Mouse (Mus musculus): ENCODE measurements around the gene Pde7b. TPM values are rescaled to one million over a fixed set of nuclear protein-coding genes. Genes with fewer than 3 reads are reported as not detected.

Gene Pde7b
- total and polyA plus RNA-seq, 3 experiments = 0.22 TPM; not detected in 2

DNA sequence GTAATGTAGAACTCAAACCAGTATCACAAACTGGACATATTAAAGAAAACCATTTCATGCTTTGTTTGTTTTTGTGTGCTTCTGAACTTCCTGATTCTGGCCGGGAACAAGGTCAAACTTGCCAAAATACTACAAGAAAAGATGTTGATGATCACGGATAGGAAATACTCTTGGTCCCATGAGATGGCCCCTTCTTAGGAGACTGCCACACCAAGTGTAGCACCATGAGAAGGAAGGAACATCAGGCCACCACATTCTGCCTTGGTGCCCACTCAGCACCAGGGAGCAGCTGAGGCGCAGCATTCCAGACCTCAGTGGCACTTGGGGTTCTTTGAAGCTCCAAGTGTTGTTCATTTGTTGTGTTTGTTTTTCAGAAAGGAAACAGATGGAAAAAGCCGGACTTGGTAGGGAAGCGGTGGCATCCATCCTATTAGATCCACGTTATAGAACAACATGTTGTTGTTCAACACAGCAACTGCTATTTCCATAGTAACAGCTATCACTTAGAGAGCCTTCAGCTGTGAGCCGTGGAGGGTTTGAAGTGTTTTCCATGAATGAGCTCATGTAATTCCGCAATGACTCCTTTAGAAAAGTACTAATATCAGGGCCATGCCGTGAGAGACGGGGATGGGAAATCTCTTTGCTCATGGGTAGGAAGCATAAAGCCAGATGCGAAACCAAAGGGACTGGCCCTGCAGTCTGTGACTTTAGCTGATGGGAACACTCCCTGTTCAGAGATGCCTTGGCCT is 232.5 kb downstream of the Pde7b start:
- Histone ChIP-seq H3K4me3 (ENCODE audit: low read depth, low read length) (no peak overlapping the region), H3K9me3 (replicated peaks) (no peaks in the 10 kb centered on the region), H3K4me1 (ENCODE audit: insufficient read depth, low read depth, low read length) (peaks cover 2% of the 10 kb centered on the region), H3K27me3 (ENCODE audit: insufficient read depth, low read length) (peaks cover 3% of the 10 kb centered on the region; the same call in 1 of the 2 replicates), H3K36me3 (replicated peaks) (no peaks in the 10 kb centered on the region)
- no peak for TF ChIP-seq GATA2 (IDR thresholded peaks at IDR 0.05; ENCODE audit: borderline replicate concordance, low read depth, low read length)
- TF ChIP-seq POLR2AphosphoS5 (IDR thresholded peaks at IDR 0.05; ENCODE audit: insufficient replicate concordance, low read depth, low read length) = no peak
- TF ChIP-seq GATA1 (IDR thresholded peaks at IDR 0.05; ENCODE audit: borderline replicate concordance, low read length) = no peak
- no peak for TF ChIP-seq CTCF (IDR thresholded peaks at IDR 0.05; ENCODE audit: low read depth, low read length)
- no peak for TF ChIP-seq TAL1 (conservative IDR thresholded peaks at IDR 0.05; ENCODE audit: low read depth, low read length)
- DNase-seq (ENCODE audit: low spot score) = no peak
- no peak for ATAC-seq (ENCODE audit: extremely low read depth, insufficient number of reproducible peaks, low FRiP score, poor library complexity, severe bottlenecking)

- Histone ChIP-seq H3K4me3 (ENCODE audit: low read depth, low read length) (no peak overlapping the region), H3K9me3 (replicated peaks) (no peaks in the 10 kb centered on the region), H3K36me3 (replicated peaks) (no peaks in the 10 kb centered on the region), H3K4me1 (ENCODE audit: insufficient read depth, low read depth, low read length) (peaks cover 2% of the 10 kb centered on the region), H3K27me3 (ENCODE audit: insufficient read depth, low read length) (peaks cover 7% of the 10 kb centered on the region; the same call in 1 of the 2 replicates)
- DNase-seq (ENCODE audit: low spot score) (no peak), ATAC-seq (ENCODE audit: extremely low read depth, insufficient number of reproducible peaks, low FRiP score, poor library complexity, severe bottlenecking) (no peak)
- no peak for TF ChIP-seq TAL1 (conservative IDR thresholded peaks at IDR 0.05; ENCODE audit: low read depth, low read length)
- no peak for TF ChIP-seq GATA1 (IDR thresholded peaks at IDR 0.05; ENCODE audit: borderline replicate concordance, low read length)
- no peak for TF ChIP-seq CTCF (IDR thresholded peaks at IDR 0.05; ENCODE audit: low read depth, low read length)
- TF ChIP-seq GATA2 (IDR thresholded peaks at IDR 0.05; ENCODE audit: borderline replicate concordance, low read depth, low read length) = no peak
- TF ChIP-seq POLR2AphosphoS5 (IDR thresholded peaks at IDR 0.05; ENCODE audit: insufficient replicate concordance, low read depth, low read length) = no peak
Measured at GRCm38 (mm10) chr10:20490775-20491174, 234.1 kb downstream of the Pde7b start.

DNA sequence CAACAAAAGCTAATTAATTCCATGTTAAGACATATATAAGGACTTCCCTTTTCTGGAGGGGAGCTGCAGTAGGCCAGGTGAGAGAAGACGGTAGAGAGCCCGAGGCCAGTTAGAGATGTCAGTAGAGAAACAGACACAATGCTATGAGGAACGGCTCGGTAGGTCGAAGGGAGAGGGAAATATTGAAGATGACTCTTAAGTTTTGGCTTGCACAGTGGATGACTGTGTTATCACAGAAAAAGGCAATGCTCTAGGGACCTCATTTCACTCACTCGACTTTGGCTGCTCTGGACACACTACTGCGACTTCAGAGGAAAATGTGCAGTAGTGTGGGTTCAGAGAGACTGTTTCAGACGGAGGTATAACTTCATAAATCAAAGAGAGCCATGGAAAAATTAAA is 234.6 kb downstream of the Pde7b start:
- TF ChIP-seq CTCF (IDR thresholded peaks at IDR 0.05; ENCODE audit: low read depth, low read length) (no peak), POLR2AphosphoS5 (IDR thresholded peaks at IDR 0.05; ENCODE audit: insufficient replicate concordance, low read depth, low read length) (no peak), GATA2 (IDR thresholded peaks at IDR 0.05; ENCODE audit: borderline replicate concordance, low read depth, low read length) (no peak), GATA1 (IDR thresholded peaks at IDR 0.05; ENCODE audit: borderline replicate concordance, low read length) (no peak), TAL1 (conservative IDR thresholded peaks at IDR 0.05; ENCODE audit: low read depth, low read length) (no peak)
- Histone ChIP-seq H3K36me3 (replicated peaks) (no peaks in the 10 kb centered on the region), H3K27me3 (ENCODE audit: insufficient read depth, low read length) (peaks cover 8% of the 10 kb centered on the region; the same call in 1 of the 2 replicates), H3K9me3 (replicated peaks) (no peaks in the 10 kb centered on the region), H3K4me3 (ENCODE audit: low read depth, low read length) (no peak overlapping the region), H3K4me1 (ENCODE audit: insufficient read depth, low read depth, low read length) (peaks cover 2% of the 10 kb centered on the region)
- no peak for ATAC-seq (ENCODE audit: extremely low read depth, insufficient number of reproducible peaks, low FRiP score, poor library complexity, severe bottlenecking)
- DNase-seq (ENCODE audit: low spot score) = no peak

DNA sequence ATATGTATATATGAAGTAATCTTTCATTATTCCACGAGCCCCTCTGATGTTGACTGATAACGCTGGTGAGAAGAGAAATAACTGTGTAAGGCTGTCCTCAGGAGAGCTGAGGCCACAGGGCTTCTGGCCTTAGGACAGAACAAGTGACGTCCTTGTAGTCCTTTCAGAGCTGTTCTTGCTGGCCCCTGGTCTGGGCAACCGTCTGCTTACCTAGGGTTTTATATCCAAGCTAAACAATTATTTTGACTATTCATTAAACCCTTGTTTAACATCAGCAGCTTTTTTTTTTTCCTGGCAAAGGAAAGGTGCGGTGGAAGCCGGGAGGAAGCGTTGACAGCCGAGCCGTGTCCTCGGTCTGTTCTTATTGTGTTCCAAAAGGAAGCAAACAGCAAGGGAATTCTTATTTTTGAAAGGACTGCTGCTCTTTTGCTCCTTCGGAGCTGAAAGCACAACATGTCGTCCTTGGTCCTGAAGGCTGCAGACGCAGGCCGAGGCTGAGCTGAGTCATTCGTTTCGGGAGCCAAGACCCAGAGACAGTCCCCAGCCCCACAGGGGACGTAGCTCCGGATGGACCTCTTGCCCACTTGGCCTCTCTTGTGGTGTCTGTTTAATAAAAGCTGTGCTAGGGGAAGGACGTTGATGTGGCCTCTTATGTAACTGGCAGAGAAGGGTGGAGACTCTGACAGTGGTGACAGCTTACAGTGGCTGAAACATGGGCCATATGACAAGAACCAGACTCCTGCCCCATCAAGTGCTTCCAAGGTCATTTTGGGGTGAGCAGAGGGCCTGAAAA is 238.2 kb downstream of the Pde7b start:
- Histone ChIP-seq H3K36me3 (replicated peaks) (no peaks in the 10 kb centered on the region), H3K4me3 (ENCODE audit: low read depth, low read length) (no peak overlapping the region), H3K9me3 (replicated peaks) (no peaks in the 10 kb centered on the region), H3K27me3 (ENCODE audit: insufficient read depth, low read length) (peaks cover 8% of the 10 kb centered on the region), H3K4me1 (ENCODE audit: insufficient read depth, low read depth, low read length) (no peaks in the 10 kb centered on the region)
- ATAC-seq (ENCODE audit: extremely low read depth, insufficient number of reproducible peaks, low FRiP score, poor library complexity, severe bottlenecking) (no peak), DNase-seq (ENCODE audit: low spot score) (no peak)
- TF ChIP-seq CTCF (IDR thresholded peaks at IDR 0.05; ENCODE audit: low read depth, low read length) (no peak), GATA1 (IDR thresholded peaks at IDR 0.05; ENCODE audit: borderline replicate concordance, low read length) (no peak), GATA2 (IDR thresholded peaks at IDR 0.05; ENCODE audit: borderline replicate concordance, low read depth, low read length) (no peak), TAL1 (conservative IDR thresholded peaks at IDR 0.05; ENCODE audit: low read depth, low read length) (no peak), POLR2AphosphoS5 (IDR thresholded peaks at IDR 0.05; ENCODE audit: insufficient replicate concordance, low read depth, low read length) (no peak)

- peaks cover 8% of the 10 kb centered on the region for H3K27me3 ChIP-seq (ENCODE audit: insufficient read depth, low read length)
- no peaks in the 10 kb centered on the region for H3K9me3 ChIP-seq (replicated peaks)
- H3K36me3 ChIP-seq (replicated peaks) = no peaks in the 10 kb centered on the region
- H3K4me1 ChIP-seq (ENCODE audit: insufficient read depth, low read depth, low read length) = no peaks in the 10 kb centered on the region
- H3K4me3 ChIP-seq (ENCODE audit: low read depth, low read length) = no peak overlapping the region
- DNase-seq (ENCODE audit: low spot score) = no peak
- ATAC-seq (ENCODE audit: extremely low read depth, insufficient number of reproducible peaks, low FRiP score, poor library complexity, severe bottlenecking) = no peak
- TF ChIP-seq TAL1 (conservative IDR thresholded peaks at IDR 0.05; ENCODE audit: low read depth, low read length) = no peak
- no peak for TF ChIP-seq GATA2 (IDR thresholded peaks at IDR 0.05; ENCODE audit: borderline replicate concordance, low read depth, low read length)
- no peak for TF ChIP-seq POLR2AphosphoS5 (IDR thresholded peaks at IDR 0.05; ENCODE audit: insufficient replicate concordance, low read depth, low read length)
- TF ChIP-seq CTCF (IDR thresholded peaks at IDR 0.05; ENCODE audit: low read depth, low read length) = no peak
- TF ChIP-seq GATA1 (IDR thresholded peaks at IDR 0.05; ENCODE audit: borderline replicate concordance, low read length) = no peak
Measured at GRCm38 (mm10) chr10:20485816-20486215, 239.1 kb downstream of the Pde7b start.

DNA sequence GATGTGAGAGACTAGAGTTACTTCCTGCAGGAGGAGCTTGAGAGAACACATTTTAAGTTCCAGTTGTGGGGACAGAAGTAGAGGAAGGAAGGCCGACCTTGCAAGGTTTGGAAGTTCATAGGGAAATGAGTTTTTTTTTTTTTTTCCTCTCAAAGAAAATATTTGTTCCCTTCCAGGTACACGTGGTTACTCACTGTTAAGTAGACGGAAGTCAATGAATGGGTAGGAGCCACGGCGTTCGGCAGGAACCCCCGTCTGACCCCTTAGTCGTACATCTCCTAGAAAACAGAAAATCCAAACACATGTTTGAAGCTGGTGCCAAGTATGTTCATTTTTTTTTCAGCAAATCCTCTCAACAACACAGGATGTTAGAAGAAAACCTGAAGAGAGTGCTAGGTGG is 245.4 kb downstream of the Pde7b start:
- no peak overlapping the region for H3K4me3 ChIP-seq (ENCODE audit: low read depth, low read length)
- TF ChIP-seq POLR2AphosphoS5 (IDR thresholded peaks at IDR 0.05; ENCODE audit: insufficient replicate concordance, low read depth, low read length) = no peak
- H3K4me1 ChIP-seq (ENCODE audit: insufficient read depth, low read depth, low read length) = no peaks in the 10 kb centered on the region
- no peaks in the 10 kb centered on the region for H3K36me3 ChIP-seq (replicated peaks)
- DNase-seq (ENCODE audit: low spot score) = no peak
- no peaks in the 10 kb centered on the region; the same call in 1 of the 2 replicates for H3K27me3 ChIP-seq (ENCODE audit: insufficient read depth, low read length)
- no peak for ATAC-seq (ENCODE audit: extremely low read depth, insufficient number of reproducible peaks, low FRiP score, poor library complexity, severe bottlenecking)
- H3K9me3 ChIP-seq (replicated peaks) = no peaks in the 10 kb centered on the region
